Mouse (Mus musculus): Measurements from ENCODE around the gene Slc38a11. TPM values are rescaled to one million over a fixed set of nuclear protein-coding genes. Genes with fewer than 3 reads are reported as not detected.

The Slc38a11 gene
- polyA plus RNA-seq, 1 experiment from 2014 or later = 1.3 TPM

DNA sequence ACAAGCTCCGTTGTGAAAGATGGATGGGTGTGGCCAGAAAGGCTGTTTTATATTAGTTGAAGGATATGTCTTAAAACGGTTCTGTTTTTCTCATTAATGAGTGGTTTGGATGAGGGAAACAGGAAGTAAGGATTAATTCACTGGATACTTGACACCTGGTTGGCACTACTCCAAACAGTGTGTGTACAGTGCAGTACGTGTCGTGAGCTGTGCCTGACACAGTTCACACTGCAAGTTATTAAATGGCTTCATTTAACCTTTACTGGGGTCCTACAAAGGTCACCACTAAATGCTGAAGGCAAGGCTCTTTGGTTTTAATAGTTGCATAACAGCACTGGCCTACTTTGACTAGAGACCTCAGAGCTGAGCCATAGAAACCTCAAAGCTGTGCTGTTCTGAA, 18.7 kb upstream of the Slc38a11 start:
- 70% methylated on average over 4 of the region's 4 CpGs for WGBS
- no peaks in the 10 kb centered on the region for H3K27me3 ChIP-seq (ENCODE audit: control insufficient read depth, insufficient read depth, low read depth, low read length)
- H3K9me3 ChIP-seq (replicated peaks; ENCODE audit: control insufficient read depth, low read length, poor library complexity, severe bottlenecking) = no peaks in the 10 kb centered on the region
- no peak for ATAC-seq
- no peak overlapping the region for H3K9ac ChIP-seq (ENCODE audit: low read depth, low read length)
- H3K4me2 ChIP-seq (ENCODE audit: low read length) = no peak overlapping the region
- no peaks in the 10 kb centered on the region for H3K4me1 ChIP-seq (ENCODE audit: control insufficient read depth, insufficient read depth, low read length)
- H3K27ac ChIP-seq (ENCODE audit: low read length) = no peak overlapping the region
- H3K4me3 ChIP-seq (ENCODE audit: low read depth, low read length) = no peak overlapping the region
- H3K36me3 ChIP-seq (ENCODE audit: control insufficient read depth, insufficient read depth, low read length) = no peaks in the 10 kb centered on the region

DNA sequence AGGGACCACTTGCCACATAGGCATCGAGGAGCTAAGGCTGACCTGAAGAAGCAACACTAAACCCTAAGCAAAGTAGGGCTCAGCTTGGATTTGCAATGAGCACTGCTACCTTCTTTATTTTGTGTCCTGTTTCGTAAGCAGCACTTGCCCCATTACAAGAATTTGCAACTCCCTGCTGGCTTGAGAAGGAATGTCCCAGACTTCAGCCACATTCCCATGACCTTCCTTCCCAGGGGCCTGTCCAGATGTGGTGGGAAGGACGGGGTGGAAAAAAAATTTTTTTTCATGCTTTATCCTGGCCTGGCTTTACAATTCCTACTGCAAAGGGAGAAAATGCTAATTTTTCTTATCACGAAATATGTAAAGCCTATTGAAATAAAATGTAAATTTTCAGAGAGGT, 14.6 kb upstream of the Slc38a11 start:
- H3K27ac ChIP-seq (ENCODE audit: low read length) = no peak overlapping the region
- no peak overlapping the region for H3K4me3 ChIP-seq (ENCODE audit: low read depth, low read length)
- no peaks in the 10 kb centered on the region for H3K9me3 ChIP-seq (replicated peaks; ENCODE audit: control insufficient read depth, low read length, poor library complexity, severe bottlenecking)
- no peaks in the 10 kb centered on the region for H3K4me1 ChIP-seq (ENCODE audit: control insufficient read depth, insufficient read depth, low read length)
- WGBS = 52% methylated on average over 4 of the region's 4 CpGs
- H3K36me3 ChIP-seq (ENCODE audit: control insufficient read depth, insufficient read depth, low read length) = no peaks in the 10 kb centered on the region
- no peak overlapping the region for H3K4me2 ChIP-seq (ENCODE audit: low read length)
- H3K9ac ChIP-seq (ENCODE audit: low read depth, low read length) = no peak overlapping the region
- H3K27me3 ChIP-seq (ENCODE audit: control insufficient read depth, insufficient read depth, low read depth, low read length) = no peaks in the 10 kb centered on the region
- ATAC-seq = no peak

DNA sequence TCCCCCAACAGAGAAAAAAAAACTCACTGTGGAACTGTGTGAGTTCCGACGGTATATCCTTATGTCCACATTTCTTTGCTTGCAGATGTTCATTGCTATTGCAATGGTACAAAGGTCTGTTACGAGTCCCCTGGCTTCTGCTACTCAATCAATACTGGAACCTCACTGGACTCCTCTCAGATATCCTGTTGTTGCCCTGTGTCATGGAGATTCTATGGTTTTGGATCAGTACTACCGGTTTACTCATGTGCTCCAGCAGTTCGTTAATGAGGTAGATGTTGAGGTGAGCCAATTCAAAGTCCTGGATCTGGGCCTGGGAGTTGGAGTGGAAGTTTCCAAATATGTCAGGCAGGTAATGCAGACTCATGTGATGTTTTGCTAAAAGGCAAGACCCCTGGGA, 10.6 kb upstream of the Slc38a11 start:
- no peak overlapping the region for H3K9ac ChIP-seq (ENCODE audit: low read depth, low read length)
- H3K27ac ChIP-seq (ENCODE audit: low read length) = no peak overlapping the region
- H3K36me3 ChIP-seq (ENCODE audit: control insufficient read depth, insufficient read depth, low read length) = no peaks in the 10 kb centered on the region
- H3K9me3 ChIP-seq (replicated peaks; ENCODE audit: control insufficient read depth, low read length, poor library complexity, severe bottlenecking) = no peaks in the 10 kb centered on the region
- H3K4me2 ChIP-seq (ENCODE audit: low read length) = no peak overlapping the region
- H3K27me3 ChIP-seq (ENCODE audit: control insufficient read depth, insufficient read depth, low read depth, low read length) = no peaks in the 10 kb centered on the region
- WGBS = 91% methylated on average over 5 of the region's 5 CpGs
- no peaks in the 10 kb centered on the region for H3K4me1 ChIP-seq (ENCODE audit: control insufficient read depth, insufficient read depth, low read length)
- H3K4me3 ChIP-seq (ENCODE audit: low read depth, low read length) = no peak overlapping the region
- no peak for ATAC-seq

GRCm38 (mm10) chr2:65373076-65373475, 9.2 kb upstream of the Slc38a11 start:
- Histone ChIP-seq H3K4me2 (ENCODE audit: low read length) (no peak overlapping the region), H3K4me3 (ENCODE audit: low read depth, low read length) (no peak overlapping the region), H3K4me1 (ENCODE audit: control insufficient read depth, insufficient read depth, low read length) (no peaks in the 10 kb centered on the region), H3K9me3 (replicated peaks; ENCODE audit: control insufficient read depth, low read length, poor library complexity, severe bottlenecking) (no peaks in the 10 kb centered on the region), H3K27ac (ENCODE audit: low read length) (no peak overlapping the region), H3K36me3 (ENCODE audit: control insufficient read depth, insufficient read depth, low read length) (no peaks in the 10 kb centered on the region), H3K9ac (ENCODE audit: low read depth, low read length) (no peak overlapping the region), H3K27me3 (ENCODE audit: control insufficient read depth, insufficient read depth, low read depth, low read length) (no peaks in the 10 kb centered on the region)
- ATAC-seq = no peak
- 97% methylated on average over 4 of the region's 4 CpGs for WGBS

GRCm38 (mm10) chr2:65360736-65361475, 2.9 kb downstream of the Slc38a11 start:
- Histone ChIP-seq H3K9ac (ENCODE audit: low read depth, low read length) (no peak overlapping the region), H3K4me2 (ENCODE audit: low read length) (peak overlapping the region; percentile 7; the same call in 1 of the 2 replicates), H3K36me3 (ENCODE audit: control insufficient read depth, insufficient read depth, low read length) (no peaks in the 10 kb centered on the region), H3K27ac (ENCODE audit: low read length) (no peak overlapping the region), H3K4me1 (ENCODE audit: control insufficient read depth, insufficient read depth, low read length) (peaks cover 9% of the 10 kb centered on the region; the same call in 1 of the 2 replicates), H3K4me3 (ENCODE audit: low read depth, low read length) (no peak overlapping the region), H3K27me3 (ENCODE audit: control insufficient read depth, insufficient read depth, low read depth, low read length) (no peaks in the 10 kb centered on the region), H3K9me3 (replicated peaks; ENCODE audit: control insufficient read depth, low read length, poor library complexity, severe bottlenecking) (no peaks in the 10 kb centered on the region)
- peak; percentile 43; the same call in 1 of the 2 replicates for ATAC-seq
- WGBS = 33% methylated on average over 9 of the region's 9 CpGs

GRCm38 (mm10) chr2:65347367-65347766, 16.5 kb downstream of the Slc38a11 start:
- Histone ChIP-seq H3K27me3 (ENCODE audit: control insufficient read depth, insufficient read depth, low read depth, low read length) (no peaks in the 10 kb centered on the region), H3K4me3 (ENCODE audit: low read depth, low read length) (no peak overlapping the region), H3K4me1 (ENCODE audit: control insufficient read depth, insufficient read depth, low read length) (peaks cover 9% of the 10 kb centered on the region; the same call in 1 of the 2 replicates), H3K9ac (ENCODE audit: low read depth, low read length) (no peak overlapping the region), H3K27ac (ENCODE audit: low read length) (peak overlapping the region; percentile 43), H3K9me3 (replicated peaks; ENCODE audit: control insufficient read depth, low read length, poor library complexity, severe bottlenecking) (no peaks in the 10 kb centered on the region), H3K4me2 (ENCODE audit: low read length) (no peak overlapping the region), H3K36me3 (ENCODE audit: control insufficient read depth, insufficient read depth, low read length) (no peaks in the 10 kb centered on the region)
- WGBS = 62% methylated on average over 4 of the region's 4 CpGs
- no peak for ATAC-seq

DNA sequence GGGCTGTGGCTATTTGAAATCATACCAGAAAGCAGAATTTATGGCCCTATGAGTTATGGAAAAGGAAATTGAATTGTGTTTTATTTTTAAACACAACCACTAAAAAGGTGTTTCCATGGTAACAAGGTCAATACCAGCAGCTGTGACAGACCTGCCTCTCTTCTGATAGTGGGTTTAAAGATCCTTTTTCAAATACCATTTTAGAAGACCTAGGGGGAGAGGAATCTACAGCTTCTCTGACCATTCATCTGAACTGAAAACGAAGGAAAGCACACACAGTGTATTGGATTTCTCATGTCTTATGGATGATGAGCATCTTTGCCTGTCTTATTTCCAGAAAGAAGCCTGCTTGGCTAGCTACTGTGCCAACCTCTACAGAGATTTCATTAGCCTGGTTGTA, 16.9 kb downstream of the Slc38a11 start:
- Histone ChIP-seq H3K27ac (ENCODE audit: low read length) (peak overlapping the region; percentile 43), H3K27me3 (ENCODE audit: control insufficient read depth, insufficient read depth, low read depth, low read length) (no peaks in the 10 kb centered on the region), H3K9ac (ENCODE audit: low read depth, low read length) (no peak overlapping the region), H3K9me3 (replicated peaks; ENCODE audit: control insufficient read depth, low read length, poor library complexity, severe bottlenecking) (no peaks in the 10 kb centered on the region), H3K36me3 (ENCODE audit: control insufficient read depth, insufficient read depth, low read length) (no peaks in the 10 kb centered on the region), H3K4me3 (ENCODE audit: low read depth, low read length) (no peak overlapping the region), H3K4me1 (ENCODE audit: control insufficient read depth, insufficient read depth, low read length) (peaks cover 9% of the 10 kb centered on the region; the same call in 1 of the 2 replicates), H3K4me2 (ENCODE audit: low read length) (no peak overlapping the region)
- WGBS = 26% methylated on average over 1 of the region's 1 CpGs
- ATAC-seq = peak; percentile 67; the same call in 1 of the 2 replicates

GRCm38 (mm10) chr2:65346037-65346436, 17.8 kb downstream of the Slc38a11 start:
- H3K4me3 ChIP-seq (ENCODE audit: low read depth, low read length) = no peak overlapping the region
- no peaks in the 10 kb centered on the region for H3K27me3 ChIP-seq (ENCODE audit: control insufficient read depth, insufficient read depth, low read depth, low read length)
- no peak overlapping the region for H3K27ac ChIP-seq (ENCODE audit: low read length)
- no peak overlapping the region for H3K4me2 ChIP-seq (ENCODE audit: low read length)
- H3K9me3 ChIP-seq (replicated peaks; ENCODE audit: control insufficient read depth, low read length, poor library complexity, severe bottlenecking) = no peaks in the 10 kb centered on the region
- no peak overlapping the region for H3K9ac ChIP-seq (ENCODE audit: low read depth, low read length)
- no peaks in the 10 kb centered on the region for H3K36me3 ChIP-seq (ENCODE audit: control insufficient read depth, insufficient read depth, low read length)
- no peak for ATAC-seq
- H3K4me1 ChIP-seq (ENCODE audit: control insufficient read depth, insufficient read depth, low read length) = peaks cover 9% of the 10 kb centered on the region; the same call in 1 of the 2 replicates
- WGBS = 83% methylated on average over 5 of the region's 5 CpGs

GRCm38 (mm10) chr2:65342057-65342456, 21.8 kb downstream of the Slc38a11 start:
- Histone ChIP-seq H3K36me3 (ENCODE audit: control insufficient read depth, insufficient read depth, low read length) (no peaks in the 10 kb centered on the region), H3K9ac (ENCODE audit: low read depth, low read length) (no peak overlapping the region), H3K9me3 (replicated peaks; ENCODE audit: control insufficient read depth, low read length, poor library complexity, severe bottlenecking) (no peaks in the 10 kb centered on the region), H3K4me1 (ENCODE audit: control insufficient read depth, insufficient read depth, low read length) (peaks cover 7% of the 10 kb centered on the region), H3K27me3 (ENCODE audit: control insufficient read depth, insufficient read depth, low read depth, low read length) (no peaks in the 10 kb centered on the region), H3K27ac (ENCODE audit: low read length) (no peak overlapping the region), H3K4me2 (ENCODE audit: low read length) (no peak overlapping the region), H3K4me3 (ENCODE audit: low read depth, low read length) (no peak overlapping the region)
- no peak for ATAC-seq
- WGBS = 74% methylated on average over 10 of the region's 10 CpGs

Measured in midbrain, embryonic 16.5 days (tissue).